Mouse (Mus musculus) bone marrow, adult 2 months (tissue): ENCODE results near the gene Lenep. TPM values are rescaled to one million over a fixed set of nuclear protein-coding genes. Genes with fewer than 3 reads are reported as not detected.

Experiments
- H3K27ac ChIP-seq: fragments of 200-500 bp; 2 replicates; pipeline ENCODE4 v1.5.1; 2012; ENCODE audit warnings: low read depth, mild to moderate bottlenecking, control low read depth, inconsistent platforms, low read length; ENCODE audit not compliant: control insufficient read depth, poor library complexity, insufficient read depth
- H3K4me1 ChIP-seq: fragments of 200-500 bp; 2 replicates; pipeline ENCODE4 v1.6.1; 2011; ENCODE audit warnings: low read length; ENCODE audit not compliant: control insufficient read depth, insufficient read depth
- H3K4me3 ChIP-seq: fragments of 200-500 bp; replicated peaks from 2 replicates; pipeline ENCODE3; 2011; ENCODE audit warnings: mild to moderate bottlenecking, low read depth, low read length, control low read depth; ENCODE audit not compliant: control insufficient read depth
- CTCF ChIP-seq: fragments of 200-500 bp; IDR thresholded peaks from 2 replicates; pipeline ENCODE4 v1.5.1; 2011; ENCODE audit warnings: low read length, control low read depth; ENCODE audit not compliant: control insufficient read depth, insufficient read depth
- POLR2A ChIP-seq: fragments of 200-500 bp; IDR thresholded peaks from 2 replicates; pipeline ENCODE4 v1.6.1; 2011; ENCODE audit warnings: low read depth, mild to moderate bottlenecking, control low read depth, low read length, borderline replicate concordance; ENCODE audit not compliant: control insufficient read depth
- WGBS: fragments of 180-500 bp; shearing (Covaris S2); methylation state at CpG from one replicate; pipeline ENCODE4 v1.1.7; 2018; 5-methylcytosine and 5-hydroxymethylcytosine counted together
- polyA plus RNA-seq: library from polyadenylated mRNA; stranded (reverse); fragments of >200 nt; gene quantifications from 2 replicates; pipeline ENCODE4 v1.2.4, GENCODE M21; 2011; ENCODE audit warnings: low replicate concordance; ENCODE audit not compliant: missing spikeins, insufficient read depth, insufficient read length

The Lenep gene
- polyA plus RNA-seq, 1 experiment, result not detected

DNA sequence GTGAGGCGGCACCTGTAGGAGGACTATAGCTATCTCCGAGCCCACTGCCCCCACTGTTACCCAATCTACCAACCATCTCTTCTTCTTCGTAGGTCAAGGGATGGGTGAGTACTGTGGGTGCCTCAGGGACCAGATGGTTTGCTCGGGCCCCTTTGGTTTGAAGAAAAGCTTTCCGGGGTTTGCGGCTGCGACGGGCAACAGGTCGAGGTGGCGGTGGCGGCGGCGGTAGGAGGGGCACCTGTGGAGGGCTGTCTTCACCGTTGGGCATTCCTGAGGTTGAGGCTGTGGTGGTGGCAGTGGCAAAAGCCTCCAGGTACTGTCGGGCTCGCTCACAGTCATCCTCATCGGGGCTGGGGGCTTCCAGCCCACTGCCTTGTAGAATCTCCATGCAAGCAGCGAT is 21.9 kb downstream of the Lenep start:
- Histone ChIP-seq H3K4me1 (peaks cover 6% of the 10 kb centered on the region), H3K27ac (no peak overlapping the region), H3K4me3 (no peak overlapping the region)
- TF ChIP-seq CTCF (no peak), POLR2A (no peak)
- WGBS, result 94% methylated on average over 18 of the region's 18 CpGs

DNA sequence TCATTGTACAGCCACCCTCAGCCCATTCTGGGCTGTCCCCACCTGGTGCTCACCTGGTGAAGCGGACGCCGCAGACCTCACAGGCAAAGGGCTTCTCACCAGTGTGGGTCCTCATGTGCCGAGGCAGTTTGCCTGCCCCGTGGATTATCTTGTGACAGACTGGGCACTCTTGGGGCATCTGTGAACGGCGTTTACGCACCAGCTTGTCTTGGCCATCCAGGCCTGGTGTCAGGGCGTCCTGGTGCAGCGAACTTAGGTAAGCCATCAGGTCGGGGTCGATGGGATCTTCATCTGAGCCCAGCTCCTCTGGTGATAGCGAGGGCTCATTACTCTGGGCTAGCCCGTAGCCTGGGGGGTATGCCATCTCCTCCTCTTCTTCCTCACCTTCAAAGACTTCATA is 22.3 kb downstream of the Lenep start:
- WGBS, result 90% methylated on average over 14 of the region's 14 CpGs
- H3K4me3 ChIP-seq, result no peak overlapping the region
- H3K27ac ChIP-seq, result no peak overlapping the region
- TF ChIP-seq POLR2A, result no peak
- no peak for TF ChIP-seq CTCF
- peaks cover 6% of the 10 kb centered on the region for H3K4me1 ChIP-seq

DNA sequence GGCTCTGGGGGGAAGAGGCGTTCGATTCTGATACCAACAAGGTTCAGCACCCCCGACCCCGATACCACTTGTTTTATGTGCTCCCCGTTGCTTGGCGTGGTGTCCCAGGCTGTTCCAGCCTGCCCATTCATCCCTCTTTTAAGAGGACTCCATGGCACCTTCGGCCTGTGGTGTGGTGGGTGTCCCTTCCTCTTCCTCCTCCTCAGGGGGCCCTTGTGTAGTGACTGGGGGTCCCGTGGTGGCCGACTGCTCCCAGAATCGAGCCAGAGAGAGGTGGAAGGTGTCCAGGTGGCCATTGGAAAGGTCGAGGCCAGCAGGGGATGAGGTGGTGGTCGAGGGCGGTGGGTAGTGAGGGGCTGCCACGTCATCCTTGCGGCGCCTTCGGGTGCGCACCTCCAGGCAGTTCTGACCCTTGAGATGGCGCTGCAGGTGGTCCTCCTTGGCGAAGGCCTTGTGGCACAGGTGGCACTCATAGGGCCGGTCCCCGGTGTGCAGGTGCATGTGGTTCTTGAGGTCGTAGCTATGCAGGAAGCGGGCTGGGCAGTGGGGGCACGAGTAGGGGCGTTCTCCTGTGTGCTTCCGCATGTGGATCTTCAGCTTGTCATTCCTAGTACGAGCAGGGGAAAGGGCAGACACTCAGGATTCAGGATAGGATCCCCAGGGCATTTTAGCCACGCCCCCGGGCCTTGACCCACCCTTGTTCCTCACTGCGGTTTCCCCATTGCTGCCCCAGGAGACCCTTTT is 23.0 kb downstream of the Lenep start:
- Histone ChIP-seq H3K4me3 (no peak overlapping the region), H3K27ac (0 out of 2 replicates have a peak overlapping the region, but pooled peaks have one; percentile 10), H3K4me1 (peaks cover 6% of the 10 kb centered on the region)
- WGBS, result 70% methylated on average over 31 of the region's 31 CpGs
- TF ChIP-seq CTCF (no peak), POLR2A (peak; percentile 10; the same call in 1 of the 2 replicates)

DNA sequence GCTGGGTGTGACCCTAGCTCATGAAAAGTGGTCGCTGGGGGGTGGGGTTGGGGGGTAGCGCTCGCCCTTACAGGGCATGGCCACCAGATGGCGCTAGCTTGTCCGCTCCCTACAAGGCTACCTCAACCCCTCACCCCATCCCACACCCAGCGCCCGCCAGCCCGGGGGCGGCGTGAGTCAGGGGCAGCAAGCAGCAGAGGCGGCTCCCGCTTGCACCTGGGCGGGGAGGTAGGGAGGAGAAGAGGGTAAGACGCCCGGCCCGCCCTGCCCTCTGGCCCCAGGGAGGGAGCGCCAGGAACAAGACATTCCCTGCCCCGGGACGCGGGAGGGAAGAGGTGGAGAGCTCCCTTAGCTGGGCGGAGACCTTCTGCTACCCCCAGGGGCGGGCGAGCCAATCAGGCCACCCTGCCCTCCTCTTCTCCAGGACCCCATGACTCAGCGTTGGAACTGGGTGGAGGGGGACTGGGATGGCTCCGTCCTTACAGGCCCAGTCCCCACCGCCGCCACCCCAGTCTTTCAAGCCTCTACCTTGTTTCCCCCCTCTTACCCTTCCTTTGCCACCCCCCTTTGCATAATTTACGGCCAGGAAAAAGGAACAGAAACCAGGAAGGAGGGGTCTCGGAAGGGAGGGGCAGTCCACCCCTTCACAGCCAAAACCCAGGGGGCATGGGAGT is 24.1 kb downstream of the Lenep start:
- H3K4me1 ChIP-seq, result 0 out of 2 replicates have a peak, but pooled peaks cover 4% of the 10 kb centered on the region
- peak overlapping the region; percentile 14 for H3K4me3 ChIP-seq
- peak overlapping the region; percentile 57 for H3K27ac ChIP-seq
- WGBS, result 5% methylated on average over 28 of the region's 29 CpGs
- peak; percentile 79 for TF ChIP-seq CTCF
- TF ChIP-seq POLR2A, result no peak; the same call in 1 of the 2 replicates

DNA sequence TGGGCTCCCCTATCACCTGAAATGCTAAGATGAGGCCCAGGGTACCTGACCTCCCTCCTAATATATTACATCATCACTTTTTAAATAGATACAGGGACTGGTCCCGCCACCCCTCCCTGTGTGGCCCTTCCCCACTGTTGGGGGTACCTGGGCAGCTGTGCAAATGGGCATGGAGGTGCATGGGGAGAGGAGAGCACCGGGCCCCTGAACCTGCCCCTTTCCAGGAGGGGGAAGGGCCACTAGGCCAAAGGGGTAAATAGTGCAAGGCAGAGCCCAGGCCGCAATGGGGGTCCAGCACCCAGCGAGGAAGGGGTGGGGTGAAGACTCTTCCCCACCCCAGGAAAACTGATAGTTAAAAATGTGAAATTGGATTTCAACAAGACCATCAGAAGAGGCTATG is 24.8 kb downstream of the Lenep start:
- 0 out of 2 replicates have a peak, but pooled peaks cover 4% of the 10 kb centered on the region for H3K4me1 ChIP-seq
- 75% methylated on average over 4 of the region's 4 CpGs for WGBS
- H3K4me3 ChIP-seq, result no peak overlapping the region
- no peak overlapping the region for H3K27ac ChIP-seq
- TF ChIP-seq CTCF, result no peak
- no peak for TF ChIP-seq POLR2A

DNA sequence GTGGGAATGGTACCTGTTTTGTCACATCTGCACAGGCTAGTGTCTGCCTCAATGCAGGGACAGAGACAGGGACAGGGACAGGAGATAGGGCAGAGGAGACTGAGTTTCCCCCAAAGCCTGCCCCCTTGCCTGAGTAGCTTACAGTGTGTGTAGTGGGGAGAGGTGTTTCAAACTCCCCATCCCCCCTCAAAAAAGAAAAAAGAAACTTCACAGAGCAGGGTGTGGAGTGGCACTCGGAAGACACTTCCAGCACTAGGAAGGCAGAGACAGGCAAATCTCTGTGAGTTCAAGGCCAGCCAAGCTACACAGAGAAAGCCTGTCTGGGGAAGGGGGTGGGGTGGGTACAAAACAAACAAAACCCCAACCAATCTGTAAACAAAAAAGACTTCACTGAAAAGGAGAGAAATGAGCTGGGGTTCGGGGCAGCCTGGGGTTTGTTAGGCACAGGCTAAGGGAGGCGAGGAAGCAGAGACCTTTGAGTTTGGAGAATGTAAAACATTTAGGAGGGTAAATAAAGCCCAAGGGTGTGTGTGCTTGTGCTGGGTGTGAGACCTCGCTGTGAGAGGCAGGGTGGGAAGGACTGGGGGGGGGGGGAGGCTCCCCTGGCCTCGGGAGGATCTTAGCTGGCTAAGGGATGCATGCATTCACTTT is 28.9 kb downstream of the Lenep start:
- Histone ChIP-seq H3K27ac (no peak overlapping the region), H3K4me1 (no peaks in the 10 kb centered on the region), H3K4me3 (no peak overlapping the region)
- 53% methylated on average over 5 of the region's 5 CpGs for WGBS
- TF ChIP-seq POLR2A, result no peak
- no peak for TF ChIP-seq CTCF

DNA sequence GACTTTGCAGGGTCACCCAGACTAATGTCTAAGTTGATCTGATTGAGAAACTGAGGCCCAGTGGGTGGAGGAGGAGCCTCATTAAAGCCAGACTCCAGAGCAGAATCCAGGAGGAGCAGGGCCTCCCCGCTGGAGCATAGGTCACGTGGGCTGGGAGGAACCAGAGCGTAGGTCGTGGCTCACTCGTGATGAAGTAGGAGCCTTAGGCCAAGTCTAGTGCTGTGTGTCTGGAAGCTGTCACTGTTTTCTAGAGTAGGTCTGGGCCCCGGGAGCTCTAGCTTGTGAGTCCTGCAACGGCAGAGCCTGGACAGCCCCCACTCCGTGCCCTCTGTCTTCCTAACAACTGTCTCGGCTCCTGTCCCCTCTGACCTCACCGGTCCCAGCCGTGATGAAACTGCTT is 35.3 kb downstream of the Lenep start:
- H3K4me1 ChIP-seq, result no peaks in the 10 kb centered on the region
- no peak overlapping the region for H3K27ac ChIP-seq
- H3K4me3 ChIP-seq, result no peak overlapping the region
- WGBS, result 89% methylated on average over 11 of the region's 11 CpGs
- no peak for TF ChIP-seq POLR2A
- TF ChIP-seq CTCF, result no peak

DNA sequence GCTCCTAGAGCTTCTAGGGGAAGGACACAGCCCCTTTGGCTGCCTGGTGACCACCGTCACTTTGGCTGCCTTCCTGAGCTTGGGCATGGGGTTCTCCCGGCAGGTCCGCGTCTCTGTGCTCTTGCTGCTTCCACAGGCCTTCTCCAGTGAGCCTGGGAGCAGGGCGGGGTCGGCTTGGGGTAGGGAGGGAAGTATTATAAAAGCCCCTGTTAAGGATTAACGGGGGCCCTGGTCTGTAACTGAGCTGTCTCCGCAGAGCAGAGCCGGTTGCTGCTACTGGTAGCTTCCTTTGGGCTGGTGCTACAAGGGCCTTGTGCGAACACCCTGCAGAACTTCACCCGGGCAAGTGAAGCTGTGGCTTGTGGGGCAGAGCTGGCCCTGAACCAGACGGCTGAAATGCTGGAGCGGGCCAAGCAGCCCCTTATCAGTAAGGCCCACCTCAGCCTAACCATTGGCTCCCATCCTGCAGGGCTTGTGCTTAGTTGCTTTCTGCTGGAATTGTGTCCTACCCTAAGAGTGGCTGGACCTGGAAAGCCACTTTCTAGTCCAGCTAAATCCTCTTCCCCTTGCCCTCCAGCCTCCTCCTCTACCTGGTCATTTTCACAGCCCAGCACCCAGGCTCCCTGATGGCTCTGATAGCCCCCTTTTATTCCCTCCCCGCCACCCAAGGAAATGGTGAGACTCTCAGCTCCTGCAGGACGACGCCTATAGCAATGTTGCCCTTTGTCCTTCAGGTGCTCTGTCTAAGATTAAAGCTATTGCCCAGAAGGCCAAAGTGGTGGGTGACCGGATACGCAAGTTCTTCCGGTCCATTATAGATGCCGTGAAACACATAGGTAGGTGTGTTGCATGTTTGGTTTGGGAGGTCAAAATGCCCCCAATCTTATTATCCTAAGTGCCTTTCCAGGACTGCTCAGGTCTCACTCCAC is 36.8 kb downstream of the Lenep start:
- Histone ChIP-seq H3K4me1 (no peaks in the 10 kb centered on the region), H3K4me3 (no peak overlapping the region), H3K27ac (no peak overlapping the region)
- 77% methylated on average over 20 of the region's 20 CpGs for WGBS
- TF ChIP-seq POLR2A (no peak), CTCF (no peak)

DNA sequence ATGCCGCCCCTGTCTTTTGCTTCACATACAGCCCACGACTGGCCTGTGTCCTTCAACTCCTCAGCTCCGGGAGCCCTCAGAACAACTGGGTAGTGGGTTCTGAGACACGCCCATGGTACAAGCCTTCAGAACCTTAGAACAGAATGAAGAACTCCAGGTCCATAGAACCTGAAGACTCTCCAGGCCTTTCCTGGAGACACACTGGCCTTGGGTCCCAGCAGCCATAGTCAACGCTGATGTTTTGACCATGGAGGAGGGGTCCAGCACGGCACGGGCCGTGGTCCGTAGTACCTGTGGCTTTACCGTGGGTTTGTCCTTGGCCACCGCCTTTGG is 37.5 kb downstream of the Lenep start, which contains the start of gene Dcst1:
Gene Dcst1 (minus strand): TSS at position 101 of the 333 bp plus-strand sequence.
- no peaks in the 10 kb centered on the region for H3K4me1 ChIP-seq
- TF ChIP-seq POLR2A (no peak), CTCF (no peak)
- 86% methylated on average over 11 of the region's 11 CpGs for WGBS

More for the DNA sequence above, 37.5 kb downstream of the Lenep start, which contains the start of gene Dcst1:
- Histone ChIP-seq H3K27ac (no peak within 1 kb of the TSS), H3K4me3 (no peak within 1 kb of the TSS)
